Mouse (Mus musculus): ENCODE measurements around the gene Pdk2. TPM values are rescaled to one million over a fixed set of nuclear protein-coding genes. Genes with fewer than 3 reads are reported as not detected.

Gene Pdk2
- polyA plus RNA-seq, 1 experiment from 2014 or later: 10.2 TPM

DNA sequence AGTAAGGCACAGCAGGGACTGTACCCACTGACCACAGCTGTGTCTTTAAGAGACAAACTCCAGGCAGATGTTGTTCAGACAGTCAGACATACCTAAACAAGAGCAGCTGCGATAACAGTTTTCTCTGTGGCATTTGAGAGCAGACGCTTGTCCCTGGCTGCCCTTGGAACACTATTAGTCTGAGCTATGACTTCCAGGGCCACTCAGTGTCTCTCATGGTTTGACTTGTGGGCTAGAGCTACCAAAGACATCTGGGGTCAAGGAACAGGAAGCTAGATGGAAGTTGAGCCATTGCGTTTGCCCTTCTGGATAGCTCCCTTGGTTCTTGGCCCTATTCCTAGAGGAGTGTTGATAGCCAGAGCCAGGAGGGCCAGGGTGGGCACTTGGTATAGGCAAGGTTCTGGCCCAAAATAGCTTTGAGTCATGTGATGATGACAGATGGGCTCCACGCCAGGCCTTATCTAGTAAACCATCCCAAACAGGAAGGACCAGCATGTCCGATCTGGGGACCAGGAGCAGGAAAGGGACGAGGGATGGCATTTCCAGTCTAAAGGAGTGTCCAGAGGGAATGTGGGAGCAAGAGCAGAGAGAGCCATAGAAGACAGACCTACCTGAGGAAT lies 38.2 kb upstream of the Pdk2 start:
- Histone ChIP-seq H3K4me3 (replicated peaks) (no peak overlapping the region), H3K4me1 (replicated peaks) (peaks cover 40% of the 10 kb centered on the region), H3K9me3 (replicated peaks) (no peaks in the 10 kb centered on the region), H3K27ac (replicated peaks) (no peak overlapping the region), H3K9ac (no peak overlapping the region), H3K4me2 (no peak overlapping the region), H3K27me3 (peaks cover 76% of the 10 kb centered on the region), H3K36me3 (replicated peaks) (no peaks in the 10 kb centered on the region)
- no peak for ATAC-seq (ENCODE audit: insufficient read depth)
- WGBS (ENCODE audit: insufficient replicate concordance): 37% methylated on average over 6 of the region's 6 CpGs

DNA sequence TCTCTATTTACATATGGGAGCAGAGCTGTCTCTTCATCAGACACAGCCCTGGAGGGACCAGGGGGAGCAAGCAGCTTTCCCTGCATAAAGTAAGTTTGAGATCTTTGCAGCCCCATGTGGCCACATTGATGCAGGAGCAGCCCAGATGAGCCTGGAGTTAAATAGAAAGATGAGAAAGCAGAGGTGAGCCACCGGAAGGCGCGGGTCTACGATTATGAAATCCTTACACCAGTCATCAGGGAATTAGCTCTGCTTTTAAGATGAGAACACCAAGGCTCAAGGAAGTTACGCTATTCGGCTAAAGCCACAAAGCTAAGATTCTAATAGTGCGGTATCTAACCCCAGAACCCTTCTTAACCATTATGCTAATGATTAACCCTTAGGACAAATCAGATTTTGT lies 36.8 kb upstream of the Pdk2 start:
- Histone ChIP-seq H3K27me3 (peaks cover 90% of the 10 kb centered on the region), H3K27ac (replicated peaks) (no peak overlapping the region)
- 35% methylated on average over 7 of the region's 7 CpGs for WGBS (ENCODE audit: insufficient replicate concordance)

DNA sequence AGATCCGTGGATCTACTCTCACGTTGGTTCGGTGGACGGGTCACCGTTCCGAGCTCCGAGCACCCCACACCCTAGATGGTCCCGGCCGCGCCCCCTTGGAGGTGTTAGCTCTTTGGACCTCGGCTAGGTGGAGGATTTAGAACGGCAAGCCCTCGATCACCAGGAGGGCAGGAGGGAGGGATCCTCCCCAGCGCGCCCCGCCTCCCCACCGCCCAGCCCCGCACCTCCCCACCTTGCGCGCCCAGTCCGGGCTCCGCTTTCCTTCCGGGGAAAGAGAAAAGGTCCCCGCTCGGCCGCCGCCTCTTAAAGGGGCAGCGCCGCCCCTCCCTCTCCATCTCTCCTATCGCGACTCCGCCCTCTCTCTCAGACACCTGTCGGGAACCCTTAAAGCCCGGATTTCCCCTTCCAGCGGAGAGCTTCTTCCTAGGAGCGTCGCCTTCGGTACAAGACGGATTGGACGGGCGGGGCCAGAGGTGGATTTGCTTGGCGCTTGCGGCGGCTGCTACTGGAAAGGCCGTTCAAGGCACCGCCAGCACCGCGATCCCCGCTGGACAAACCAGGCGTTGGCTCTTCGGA lies 35.5 kb upstream of the Pdk2 start, which contains the start of gene Itga3:
Gene Itga3, minus strand, starts transcription at position 266 of the 576 bp plus-strand sequence.
- ATAC-seq (ENCODE audit: insufficient read depth): peak; percentile 71
- Histone ChIP-seq H3K9ac (no peak within 1 kb of the TSS), H3K9me3 (replicated peaks) (no peaks in the 10 kb centered on the region), H3K27ac (replicated peaks) (peak within 1 kb of the TSS; percentile 41; the same call in 1 of the 2 replicates), H3K27me3 (peaks cover 91% of the 10 kb centered on the region), H3K36me3 (replicated peaks) (no peaks in the 10 kb centered on the region), H3K4me3 (replicated peaks) (peak within 1 kb of the TSS; percentile 56), H3K4me2 (peak within 1 kb of the TSS; percentile 65), H3K4me1 (replicated peaks) (peaks cover 38% of the 10 kb centered on the region)
- WGBS (ENCODE audit: insufficient replicate concordance): 1% methylated on average over 50 of the region's 51 CpGs

More for the DNA sequence above, 36.8 kb upstream of the Pdk2 start:
- Histone ChIP-seq H3K4me3 (replicated peaks) (no peak overlapping the region), H3K9me3 (replicated peaks) (no peaks in the 10 kb centered on the region), H3K4me2 (no peak overlapping the region), H3K36me3 (replicated peaks) (no peaks in the 10 kb centered on the region), H3K4me1 (replicated peaks) (peaks cover 38% of the 10 kb centered on the region), H3K9ac (no peak overlapping the region)
- no peak for ATAC-seq (ENCODE audit: insufficient read depth)

DNA sequence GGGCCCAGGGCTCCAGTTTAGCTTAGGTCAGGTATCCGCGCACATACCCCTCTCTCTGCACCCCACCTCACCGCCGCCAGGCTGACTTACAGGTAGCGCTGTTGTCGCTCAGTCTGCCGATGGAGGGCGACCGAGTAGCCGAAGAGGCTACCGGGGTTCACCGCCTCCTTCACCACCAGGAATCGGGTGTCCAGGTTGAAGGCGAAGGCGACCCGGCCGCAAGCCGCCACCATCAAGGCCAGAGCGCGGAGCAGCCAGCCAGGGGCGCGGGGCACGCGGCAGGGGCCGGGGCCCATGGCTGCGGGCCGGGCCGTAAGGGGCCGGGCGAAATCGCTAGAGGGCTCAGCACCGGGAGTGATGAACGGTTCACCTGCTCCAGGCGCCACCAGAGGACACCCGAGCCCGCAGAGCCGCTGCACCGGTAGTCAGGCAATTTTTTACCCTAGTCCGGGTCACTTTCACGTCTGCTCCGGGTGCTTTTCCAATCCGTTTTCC lies 34.9 kb upstream of the Pdk2 start:
- H3K27me3 ChIP-seq: peaks cover 91% of the 10 kb centered on the region
- under 1% methylated on average over 42 of the region's 42 CpGs for WGBS (ENCODE audit: insufficient replicate concordance)
- no peaks in the 10 kb centered on the region for H3K9me3 ChIP-seq (replicated peaks)
- H3K9ac ChIP-seq: no peak overlapping the region
- H3K4me1 ChIP-seq (replicated peaks): peaks cover 38% of the 10 kb centered on the region
- ATAC-seq (ENCODE audit: insufficient read depth): peak; percentile 66
- peak overlapping the region; percentile 41; the same call in 1 of the 2 replicates for H3K27ac ChIP-seq (replicated peaks)
- H3K4me3 ChIP-seq (replicated peaks): peak overlapping the region; percentile 56
- H3K36me3 ChIP-seq (replicated peaks): no peaks in the 10 kb centered on the region
- peak overlapping the region; percentile 65 for H3K4me2 ChIP-seq

DNA sequence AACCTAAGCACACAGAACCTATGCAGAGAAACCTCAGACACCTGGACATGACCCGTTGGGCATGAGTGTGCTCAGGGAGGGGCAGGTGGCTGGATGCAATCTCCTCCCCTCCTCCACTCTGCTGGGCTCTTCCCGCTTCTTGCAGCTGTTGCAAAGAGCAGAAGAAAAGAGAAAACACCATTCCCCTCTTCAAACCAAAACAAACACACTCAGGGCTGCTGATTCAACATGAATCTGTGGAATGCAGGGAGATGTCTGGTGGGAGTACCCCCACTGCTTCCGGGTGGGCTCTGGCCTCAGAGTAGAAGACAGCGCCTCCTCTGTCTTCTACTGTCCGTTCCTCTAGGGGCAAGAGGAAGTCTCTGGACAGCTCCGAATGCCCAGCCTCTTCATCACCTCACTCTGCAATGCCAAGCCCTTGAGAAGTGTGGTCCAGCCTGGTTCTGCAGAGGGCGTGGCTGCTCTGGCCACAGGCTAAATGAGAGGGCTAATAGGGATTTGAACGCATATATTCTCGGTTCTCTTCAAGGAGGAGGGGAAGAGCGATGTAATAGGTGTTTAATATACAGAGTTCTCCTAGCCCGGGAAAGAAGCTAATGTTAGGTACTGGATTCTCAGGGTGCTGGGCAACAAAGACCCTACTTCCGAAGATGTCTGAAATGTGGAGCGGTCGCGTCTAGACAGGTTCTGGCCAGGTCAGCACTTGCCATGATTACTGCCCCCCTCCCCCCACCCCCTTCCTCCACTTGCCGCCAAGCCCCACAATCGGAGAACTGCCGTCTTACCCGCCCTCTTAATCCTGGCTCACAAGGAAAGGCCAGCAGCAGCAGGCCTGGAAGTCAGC lies 34.3 kb upstream of the Pdk2 start:
- Histone ChIP-seq H3K27me3 (peaks cover 85% of the 10 kb centered on the region), H3K4me2 (peak overlapping the region; percentile 65), H3K4me3 (replicated peaks) (peak overlapping the region; percentile 56), H3K27ac (replicated peaks) (no peak overlapping the region), H3K36me3 (replicated peaks) (no peaks in the 10 kb centered on the region), H3K4me1 (replicated peaks) (peaks cover 38% of the 10 kb centered on the region), H3K9me3 (replicated peaks) (no peaks in the 10 kb centered on the region), H3K9ac (no peak overlapping the region)
- WGBS (ENCODE audit: insufficient replicate concordance): 9% methylated on average over 19 of the region's 19 CpGs
- ATAC-seq (ENCODE audit: insufficient read depth): peak; percentile 6; the same call in 1 of the 2 replicates

DNA sequence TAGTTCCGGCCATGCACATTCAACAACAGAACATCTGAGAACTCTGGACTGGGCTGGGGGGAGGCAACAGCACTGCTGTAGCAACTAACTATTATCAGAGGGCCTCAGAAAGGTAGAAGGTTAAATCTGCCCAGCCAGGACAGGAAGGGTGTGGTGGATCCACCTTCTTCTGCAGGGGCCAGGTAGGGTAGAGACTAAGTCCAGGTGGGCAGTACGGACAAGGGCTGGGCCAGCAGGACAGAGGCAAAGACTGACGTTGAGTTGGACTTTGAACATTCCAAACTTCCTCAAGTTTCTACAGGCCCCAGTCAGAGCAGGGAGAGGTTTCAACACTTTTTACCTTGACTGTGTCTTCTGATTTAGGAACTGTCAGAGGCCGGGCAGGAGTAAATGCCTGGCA lies 33.5 kb upstream of the Pdk2 start:
- peaks cover 38% of the 10 kb centered on the region for H3K4me1 ChIP-seq (replicated peaks)
- H3K4me3 ChIP-seq (replicated peaks): no peak overlapping the region

DNA sequence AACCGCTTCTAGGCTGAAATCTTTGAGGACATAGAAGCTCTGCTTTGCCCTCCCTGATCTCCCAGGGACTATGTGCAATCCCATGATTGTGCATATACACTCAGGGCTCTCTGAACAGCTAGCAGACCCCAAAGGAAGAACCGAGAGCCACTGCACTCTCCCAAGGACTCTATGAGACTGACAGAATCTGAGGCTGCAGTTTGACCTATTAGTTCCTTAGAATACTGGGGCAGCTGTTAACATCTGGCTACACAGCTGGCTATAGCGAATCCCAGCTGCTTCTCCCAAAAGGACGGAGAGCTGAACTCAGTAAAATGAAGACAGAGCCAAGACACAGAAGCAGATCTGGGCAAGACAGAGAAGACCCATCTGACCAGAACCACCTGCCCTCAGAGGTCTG lies 32.7 kb upstream of the Pdk2 start:
- Histone ChIP-seq H3K4me2 (no peak overlapping the region), H3K27me3 (peaks cover 69% of the 10 kb centered on the region), H3K36me3 (replicated peaks) (no peaks in the 10 kb centered on the region), H3K9me3 (replicated peaks) (no peaks in the 10 kb centered on the region), H3K27ac (replicated peaks) (no peak overlapping the region), H3K9ac (no peak overlapping the region), H3K4me3 (replicated peaks) (no peak overlapping the region), H3K4me1 (replicated peaks) (peaks cover 35% of the 10 kb centered on the region)
- 56% methylated on average over 4 of the region's 4 CpGs for WGBS (ENCODE audit: insufficient replicate concordance)
- ATAC-seq (ENCODE audit: insufficient read depth): no peak

More for the DNA sequence above, 33.5 kb upstream of the Pdk2 start:
- H3K27ac ChIP-seq (replicated peaks): no peak overlapping the region
- peaks cover 78% of the 10 kb centered on the region for H3K27me3 ChIP-seq
- no peaks in the 10 kb centered on the region for H3K36me3 ChIP-seq (replicated peaks)
- no peak overlapping the region for H3K9ac ChIP-seq
- WGBS (ENCODE audit: insufficient replicate concordance): 52% methylated on average over 4 of the region's 4 CpGs
- ATAC-seq (ENCODE audit: insufficient read depth): no peak
- H3K4me2 ChIP-seq: no peak overlapping the region
- no peaks in the 10 kb centered on the region for H3K9me3 ChIP-seq (replicated peaks)

DNA sequence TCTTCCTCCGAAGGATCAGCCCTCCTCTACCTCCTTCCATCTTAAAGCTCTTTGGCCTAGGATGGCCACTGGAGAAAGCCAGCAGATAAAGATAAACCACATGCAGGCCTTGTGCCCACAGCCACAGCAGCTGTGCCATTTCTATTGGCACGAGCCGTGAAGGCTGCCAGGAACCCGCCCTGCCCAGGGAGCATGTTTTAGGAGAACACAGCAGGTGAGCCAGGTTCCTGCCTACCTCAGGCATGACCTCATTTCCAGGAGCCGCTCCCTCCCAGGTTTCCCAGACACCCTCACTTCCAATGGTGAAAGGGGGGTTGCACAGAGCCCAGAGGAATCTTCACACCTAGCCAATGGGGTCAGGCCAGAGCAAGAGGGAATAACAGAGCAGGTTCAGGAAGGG lies 31.6 kb upstream of the Pdk2 start:
- Histone ChIP-seq H3K27ac (replicated peaks) (no peak overlapping the region), H3K36me3 (replicated peaks) (no peaks in the 10 kb centered on the region), H3K4me3 (replicated peaks) (no peak overlapping the region), H3K27me3 (peaks cover 59% of the 10 kb centered on the region), H3K4me2 (no peak overlapping the region), H3K4me1 (replicated peaks) (peaks cover 26% of the 10 kb centered on the region; the same call in 1 of the 2 replicates), H3K9ac (no peak overlapping the region), H3K9me3 (replicated peaks) (no peaks in the 10 kb centered on the region)
- 57% methylated on average over 5 of the region's 5 CpGs for WGBS (ENCODE audit: insufficient replicate concordance)
- ATAC-seq (ENCODE audit: insufficient read depth): no peak

DNA sequence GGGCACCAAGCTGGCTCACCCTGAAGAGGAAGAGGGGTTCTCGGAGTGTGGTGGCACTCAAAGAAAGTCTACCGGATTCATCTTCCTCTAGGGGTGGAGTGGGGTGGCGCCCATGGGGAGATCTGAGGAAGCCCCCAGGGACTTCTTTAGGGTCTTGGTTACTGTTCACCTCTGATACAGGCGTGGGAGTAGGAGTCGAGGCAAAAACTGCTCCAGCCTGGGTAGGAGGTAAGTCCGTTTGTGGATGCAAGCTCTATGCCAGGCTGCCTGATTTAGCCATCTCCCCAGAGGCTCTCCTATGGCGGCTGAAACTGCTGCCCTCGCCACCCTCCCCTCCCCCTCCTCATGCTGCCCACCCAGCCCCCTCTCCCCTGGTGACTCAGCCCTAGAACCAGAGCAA lies 31.0 kb upstream of the Pdk2 start:
- WGBS (ENCODE audit: insufficient replicate concordance): 45% methylated on average over 8 of the region's 8 CpGs
- no peak overlapping the region for H3K4me3 ChIP-seq (replicated peaks)
- H3K27ac ChIP-seq (replicated peaks): no peak overlapping the region
- ATAC-seq (ENCODE audit: insufficient read depth): no peak
- H3K36me3 ChIP-seq (replicated peaks): no peaks in the 10 kb centered on the region
- no peaks in the 10 kb centered on the region for H3K9me3 ChIP-seq (replicated peaks)
- peaks cover 22% of the 10 kb centered on the region; the same call in 1 of the 2 replicates for H3K4me1 ChIP-seq (replicated peaks)
- no peak overlapping the region for H3K9ac ChIP-seq
- H3K27me3 ChIP-seq: peaks cover 52% of the 10 kb centered on the region
- H3K4me2 ChIP-seq: no peak overlapping the region

DNA sequence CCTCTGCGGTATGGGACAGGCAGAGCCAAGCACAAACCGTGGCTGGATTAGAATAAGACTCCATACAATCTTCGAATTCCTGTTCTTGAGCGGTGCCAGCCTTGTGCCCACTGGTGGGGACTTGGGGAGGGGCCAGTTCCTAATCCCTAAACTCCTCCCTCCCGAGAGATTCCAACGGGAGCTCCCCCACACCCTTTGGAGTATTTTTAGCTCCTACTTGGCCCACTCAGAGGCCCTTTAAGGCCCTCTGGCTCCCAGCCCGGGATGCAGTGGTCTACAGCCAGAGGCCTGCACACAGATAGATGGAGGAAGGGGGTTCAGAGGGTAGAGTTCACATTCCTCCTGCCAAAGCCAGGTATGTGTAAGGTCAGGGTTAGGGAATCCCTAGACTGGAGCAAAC lies 30.1 kb upstream of the Pdk2 start:
- H3K9ac ChIP-seq: no peak overlapping the region
- no peak overlapping the region for H3K27ac ChIP-seq (replicated peaks)
- no peak for ATAC-seq (ENCODE audit: insufficient read depth)
- H3K36me3 ChIP-seq (replicated peaks): no peaks in the 10 kb centered on the region
- no peak overlapping the region for H3K4me2 ChIP-seq
- peaks cover 18% of the 10 kb centered on the region; the same call in 1 of the 2 replicates for H3K4me1 ChIP-seq (replicated peaks)
- no peak overlapping the region for H3K4me3 ChIP-seq (replicated peaks)
- H3K9me3 ChIP-seq (replicated peaks): no peaks in the 10 kb centered on the region
- WGBS (ENCODE audit: insufficient replicate concordance): 40% methylated on average over 7 of the region's 7 CpGs
- peaks cover 43% of the 10 kb centered on the region for H3K27me3 ChIP-seq

Measured in liver, embryonic 15.5 days (tissue).